Mouse (Mus musculus): ENCODE measurements around the gene Car7. TPM values are rescaled to one million over a fixed set of nuclear protein-coding genes. Genes with fewer than 3 reads are reported as not detected.

Car7 gene
- polyA plus RNA-seq, 1 experiment: 8.0 TPM

GRCm38 (mm10) chr8:104597656-104598055 lies 63.2 kb downstream of the Car7 start:
- 51% methylated on average over 6 of the region's 6 CpGs for WGBS
- TF ChIP-seq POLR2A (IDR thresholded peaks at IDR 0.05; ENCODE audit: low read depth, low read length) (no peak), CTCF (conservative IDR thresholded peaks at IDR 0.05; ENCODE audit: insufficient read depth, insufficient read length, low read depth, low read length) (no peak)
- H3K4me1 ChIP-seq (ENCODE audit: control insufficient read depth, insufficient read depth, low read length): peaks cover 45% of the 10 kb centered on the region; the same call in 1 of the 2 replicates
- no peak overlapping the region for H3K4me3 ChIP-seq (ENCODE audit: insufficient read depth, low read depth, low read length)
- H3K27me3 ChIP-seq (replicated peaks; ENCODE audit: control insufficient read depth, insufficient read depth, low read length): no peaks in the 10 kb centered on the region
- peaks cover 8% of the 10 kb centered on the region; the same call in 1 of the 2 replicates for H3K36me3 ChIP-seq (ENCODE audit: control insufficient read depth, insufficient read depth, low read length)
- peak; percentile 82 for DNase-seq
- H3K27ac ChIP-seq (ENCODE audit: insufficient read depth, low read depth, low read length): peak overlapping the region; percentile 75

GRCm38 (mm10) chr8:104598496-104598895 lies 64.0 kb downstream of the Car7 start:
- peak; percentile 89 for DNase-seq
- 12% methylated on average over 6 of the region's 6 CpGs for WGBS
- Histone ChIP-seq H3K4me1 (ENCODE audit: control insufficient read depth, insufficient read depth, low read length) (peaks cover 43% of the 10 kb centered on the region; the same call in 1 of the 2 replicates), H3K4me3 (ENCODE audit: insufficient read depth, low read depth, low read length) (no peak overlapping the region), H3K27ac (ENCODE audit: insufficient read depth, low read depth, low read length) (peak overlapping the region; percentile 73), H3K36me3 (ENCODE audit: control insufficient read depth, insufficient read depth, low read length) (peaks cover 8% of the 10 kb centered on the region; the same call in 1 of the 2 replicates), H3K27me3 (replicated peaks; ENCODE audit: control insufficient read depth, insufficient read depth, low read length) (no peaks in the 10 kb centered on the region)
- TF ChIP-seq CTCF (conservative IDR thresholded peaks at IDR 0.05; ENCODE audit: insufficient read depth, insufficient read length, low read depth, low read length): 0 out of 2 replicates have a peak, but pooled peaks have one; percentile 1
- TF ChIP-seq POLR2A (IDR thresholded peaks at IDR 0.05; ENCODE audit: low read depth, low read length): no peak

Other genes starting within 250 kb of the Car7 start
- 0.16 and 0.28 TPM in 2 replicates for gene Cmtm2a, start 241.5 kb upstream of the Car7 start, polyA plus RNA-seq (2012; rRNA removed)
- not detected in 2 replicates for gene Gm45711, start 224.6 kb upstream of the Car7 start, polyA plus RNA-seq (2012; rRNA removed)
- gene Cmtm1, start 224.5 kb upstream of the Car7 start, polyA plus RNA-seq (2012; rRNA removed): not detected in 2 replicates
- gene Gm11020, start 213.1 kb upstream of the Car7 start, polyA plus RNA-seq (2012; rRNA removed): not detected in 2 replicates
- gene Cmtm2b, start 212.5 kb upstream of the Car7 start, polyA plus RNA-seq (2012; rRNA removed): 0.18 TPM in 1 of 2 replicates, not detected in the other
- 53.3 and 60.4 TPM in 2 replicates for gene Cmtm3, start 195.3 kb upstream of the Car7 start, polyA plus RNA-seq (2012; rRNA removed)
- 31.4 and 32.4 TPM in 2 replicates for gene Cmtm4, start 138.9 kb upstream of the Car7 start, polyA plus RNA-seq (2012; rRNA removed)
- 14.7 and 20.3 TPM in 2 replicates for gene Dync1li2, start 91.6 kb upstream of the Car7 start, polyA plus RNA-seq (2012; rRNA removed)
- 0.05 TPM in 1 of 2 replicates, not detected in the other for gene Terb1, start 24.8 kb upstream of the Car7 start, polyA plus RNA-seq (2012; rRNA removed)
- gene Nae1, start 52 bp upstream of the Car7 start, polyA plus RNA-seq (2012; rRNA removed): 9.7 and 12.7 TPM in 2 replicates
- 25.7 and 29.2 TPM in 2 replicates for gene Pdp2, start 56.8 kb downstream of the Car7 start, polyA plus RNA-seq (2012; rRNA removed)
- 1,103 and 1,106 TPM in 2 replicates for gene Cdh16, start 89.7 kb downstream of the Car7 start, polyA plus RNA-seq (2012; rRNA removed)
- 5.0 and 5.8 TPM in 2 replicates for gene Rrad, start 96.6 kb downstream of the Car7 start, polyA plus RNA-seq (2012; rRNA removed)
- 46.5 and 57.7 TPM in 2 replicates for gene Ciao2b, start 107.3 kb downstream of the Car7 start, polyA plus RNA-seq (2012; rRNA removed)
- 0.05 TPM in 1 of 2 replicates, not detected in the other for gene Ces2a, start 199.3 kb downstream of the Car7 start, polyA plus RNA-seq (2012; rRNA removed)

Data from kidney, adult 2 months (tissue).